Mouse (Mus musculus) lung, postnatal 10 days (tissue): ENCODE results near the gene Ncapg.

Experiments used
- DNase-seq: peaks from one replicate; pipeline ENCODE4 v3.0.0; 2021

Ncapg gene

GRCm38 (mm10) chr5:45706811-45707210 is 37.1 kb downstream of the Ncapg start:
- no peak for DNase-seq

- DNase-seq, result no peak
Measured at GRCm38 (mm10) chr5:45709653-45710052, 39.9 kb downstream of the Ncapg start.

- DNase-seq, result no peak
Measured at GRCm38 (mm10) chr5:45718848-45719488, 49.2 kb downstream of the Ncapg start.

- DNase-seq, result no peak
Measured at GRCm38 (mm10) chr5:45733751-45734150, 64.0 kb downstream of the Ncapg start.

GRCm38 (mm10) chr5:45737911-45738310 is 68.2 kb downstream of the Ncapg start:
- no peak for DNase-seq
